Mouse (Mus musculus) spleen, postnatal 10 days (tissue): ENCODE measurements around the gene Grin2c.

Experiments
- DNase-seq, 2 experiments: peaks; one replicate each; pipeline ENCODE4 v3.0.0; 2021 to 2022; ENCODE audit warnings: low spot score in 2 of 2

Grin2c gene

GRCm38 (mm10) chr11:115202756-115203155 lies 64.3 kb downstream of the Grin2c start:
- no peak for DNase-seq

DNA sequence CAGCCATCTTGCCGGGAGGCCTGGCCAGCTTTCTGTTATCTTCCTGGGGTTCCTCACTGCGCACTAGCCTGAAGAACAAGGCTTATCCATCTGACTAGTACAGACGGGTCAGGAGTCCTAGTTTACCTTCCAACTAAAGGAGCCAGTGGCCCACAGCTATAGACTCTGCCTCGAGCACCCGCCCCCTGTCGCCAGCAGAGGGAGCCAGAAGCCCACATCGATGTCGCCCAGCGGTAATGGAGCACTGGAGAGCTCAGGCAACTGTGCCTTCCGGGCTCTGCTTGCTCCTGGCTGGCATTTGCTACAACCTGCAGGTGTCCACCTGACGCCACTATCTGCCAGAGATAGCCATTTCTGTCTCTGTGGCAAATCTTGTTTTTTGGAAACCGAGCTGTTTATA lies 64.7 kb downstream of the Grin2c start:
- DNase-seq, result peak; percentile 54 to 82

DNA sequence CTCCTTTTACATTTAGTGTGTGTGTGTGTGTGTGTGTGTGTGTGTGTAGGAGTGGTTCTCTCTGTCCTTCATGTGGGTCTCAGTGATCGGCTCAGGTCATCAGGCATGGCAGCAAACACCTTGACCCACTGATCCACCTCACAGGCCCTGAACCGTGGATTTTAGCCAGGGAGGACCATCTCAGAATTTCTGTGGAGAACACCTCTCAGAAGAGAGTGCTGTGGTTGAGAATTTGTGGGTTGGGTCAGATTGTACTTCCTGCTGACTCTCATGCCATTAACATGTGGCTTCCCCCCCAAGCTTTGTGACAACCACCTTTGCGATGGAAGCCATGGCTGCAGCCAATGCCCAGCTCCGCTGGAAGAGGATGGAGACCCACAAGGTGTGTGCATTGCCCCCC lies 66.5 kb downstream of the Grin2c start:
- DNase-seq, result no peak
